Mouse (Mus musculus) lung, embryonic 15.5 days (tissue): ENCODE measurements around the gene Cacna2d3. TPM values are rescaled to one million over a fixed set of nuclear protein-coding genes. Genes with fewer than 3 reads are reported as not detected.

Experiments used
- ATAC-seq: fragments of 200-750 bp; cut with Nextera tagmentation; 2 replicates; pipeline ENCODE4 v1.8.0; 2017; ENCODE audit warnings: moderate number of reproducible peaks, borderline replicate concordance; ENCODE audit not compliant: low FRiP score, low TSS enrichment; ENCODE audit errors: extremely low read depth
- H3K27ac ChIP-seq: fragments of 300-500 bp; sonication (generic); 2 replicates; pipeline ENCODE4 v1.5.1; 2015; ENCODE audit warnings: moderate library complexity, mild to moderate bottlenecking, inconsistent platforms
- H3K27me3 ChIP-seq: fragments of 300-500 bp; sonication (generic); 2 replicates; pipeline ENCODE4 v1.6.1; 2015; ENCODE audit warnings: inconsistent platforms
- H3K36me3 ChIP-seq: fragments of 300-500 bp; sonication (generic); 2 replicates; pipeline ENCODE4 v1.6.1; 2015; ENCODE audit warnings: inconsistent platforms
- H3K4me1 ChIP-seq: fragments of 300-500 bp; sonication (generic); 2 replicates; pipeline ENCODE4 v1.6.1; 2015; ENCODE audit warnings: inconsistent platforms
- H3K4me2 ChIP-seq: fragments of 300-500 bp; sonication (generic); 2 replicates; pipeline ENCODE4 v1.6.1; 2015; ENCODE audit warnings: inconsistent platforms, mild to moderate bottlenecking, moderate library complexity
- H3K4me3 ChIP-seq: fragments of 300-500 bp; sonication (generic); 2 replicates; pipeline ENCODE4 v1.5.1; 2015; ENCODE audit warnings: mild to moderate bottlenecking, inconsistent platforms
- H3K9ac ChIP-seq: fragments of 300-500 bp; sonication (generic); 2 replicates; pipeline ENCODE4 v1.6.1; 2015; ENCODE audit warnings: inconsistent platforms
- H3K9me3 ChIP-seq: fragments of 300-500 bp; sonication (generic); 2 replicates; pipeline ENCODE4 v1.6.1; 2016; ENCODE audit warnings: inconsistent platforms
- WGBS: fragments of 180-500 bp; shearing (Covaris S2); methylation state at CpG from one replicate; pipeline ENCODE4 v1.1.7; 2015; 5-methylcytosine and 5-hydroxymethylcytosine counted together
- polyA plus RNA-seq: library from polyadenylated mRNA; unstranded; fragments of >200 nt; fragmentation: Nextera tagmentation; extraction: Ambion mirVana; gene quantifications from 2 replicates; pipeline ENCODE4 v1.2.1, GENCODE M21; 2015

The Cacna2d3 gene
- polyA plus RNA-seq, 1 experiment from 2014 or later, result 0.57 TPM

DNA sequence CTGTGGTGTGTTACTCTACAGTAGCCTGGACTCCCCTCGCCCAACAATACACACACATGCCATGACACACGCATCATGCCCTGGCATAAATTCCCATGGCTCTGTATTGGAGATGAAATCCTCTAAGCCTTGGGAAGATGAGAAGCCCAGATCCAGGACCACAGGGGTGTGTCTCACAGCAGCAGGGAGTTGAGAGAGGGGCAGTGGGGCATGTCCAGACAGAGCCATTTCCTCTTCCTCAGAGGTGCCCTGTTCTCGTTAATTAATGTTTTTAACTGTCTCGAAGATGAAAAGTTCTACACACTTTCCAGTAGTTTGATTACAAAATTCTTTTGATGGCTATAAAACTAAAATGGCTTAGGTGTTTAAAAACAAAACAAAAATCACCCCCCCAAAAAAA, 641.4 kb downstream of the Cacna2d3 start:
- no peak overlapping the region for H3K4me3 ChIP-seq
- H3K9me3 ChIP-seq, result no peaks in the 10 kb centered on the region
- H3K27ac ChIP-seq, result no peak overlapping the region
- H3K9ac ChIP-seq, result no peak overlapping the region
- no peak overlapping the region for H3K4me2 ChIP-seq
- WGBS, result 80% methylated on average over 4 of the region's 4 CpGs
- H3K4me1 ChIP-seq, result no peaks in the 10 kb centered on the region
- H3K36me3 ChIP-seq, result no peaks in the 10 kb centered on the region
- no peaks in the 10 kb centered on the region for H3K27me3 ChIP-seq
- ATAC-seq, result no peak

- no peak overlapping the region for H3K4me3 ChIP-seq
- no peaks in the 10 kb centered on the region for H3K4me1 ChIP-seq
- no peak overlapping the region for H3K4me2 ChIP-seq
- 63% methylated on average over 3 of the region's 3 CpGs for WGBS
- H3K36me3 ChIP-seq, result no peaks in the 10 kb centered on the region
- no peak for ATAC-seq
- no peak overlapping the region for H3K27ac ChIP-seq
- no peaks in the 10 kb centered on the region for H3K27me3 ChIP-seq
- no peak overlapping the region for H3K9ac ChIP-seq
- H3K9me3 ChIP-seq, result no peaks in the 10 kb centered on the region
Observed at GRCm38 (mm10) chr14:29077418-29077817, 644.2 kb downstream of the Cacna2d3 start.

- WGBS, result 73% methylated on average over 4 of the region's 4 CpGs
Observed at GRCm38 (mm10) chr14:29073747-29074146, 647.9 kb downstream of the Cacna2d3 start.

DNA sequence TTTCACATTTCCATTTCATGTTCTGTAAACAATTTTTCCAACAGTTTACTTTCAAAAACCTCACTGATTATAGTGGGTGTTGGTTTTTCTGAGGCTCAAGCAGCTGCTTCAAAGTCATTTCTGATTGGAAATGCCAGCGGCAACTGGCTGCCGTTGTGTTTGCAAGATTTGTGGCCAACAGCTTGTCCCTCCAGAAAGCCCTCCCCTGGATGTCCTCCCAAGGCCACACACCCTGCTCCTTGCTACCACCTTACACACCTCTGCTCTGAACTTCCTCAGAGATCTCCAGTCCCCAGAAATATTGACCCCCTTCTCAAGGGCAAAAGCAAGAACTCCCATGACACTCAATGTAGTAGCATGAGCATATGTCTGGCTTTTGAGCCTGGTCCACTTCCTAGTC, 659.0 kb downstream of the Cacna2d3 start:
- H3K4me3 ChIP-seq, result no peak overlapping the region
- no peak overlapping the region for H3K9ac ChIP-seq
- no peak overlapping the region for H3K4me2 ChIP-seq
- no peaks in the 10 kb centered on the region for H3K27me3 ChIP-seq
- H3K36me3 ChIP-seq, result no peaks in the 10 kb centered on the region
- no peaks in the 10 kb centered on the region for H3K4me1 ChIP-seq
- ATAC-seq, result no peak
- H3K9me3 ChIP-seq, result no peaks in the 10 kb centered on the region
- no peak overlapping the region for H3K27ac ChIP-seq
- 47% methylated on average over 2 of the region's 2 CpGs for WGBS

More at GRCm38 (mm10) chr14:29073747-29074146, 647.9 kb downstream of the Cacna2d3 start:
- Histone ChIP-seq H3K4me1 (no peaks in the 10 kb centered on the region), H3K27ac (no peak overlapping the region), H3K9ac (no peak overlapping the region), H3K4me3 (no peak overlapping the region), H3K27me3 (no peaks in the 10 kb centered on the region), H3K36me3 (no peaks in the 10 kb centered on the region), H3K9me3 (no peaks in the 10 kb centered on the region), H3K4me2 (no peak overlapping the region)
- ATAC-seq, result no peak

GRCm38 (mm10) chr14:29061491-29061890, 660.2 kb downstream of the Cacna2d3 start:
- no peak for ATAC-seq
- Histone ChIP-seq H3K4me3 (no peak overlapping the region), H3K9ac (no peak overlapping the region), H3K4me1 (no peaks in the 10 kb centered on the region), H3K9me3 (no peaks in the 10 kb centered on the region), H3K27me3 (no peaks in the 10 kb centered on the region), H3K36me3 (no peaks in the 10 kb centered on the region), H3K27ac (no peak overlapping the region), H3K4me2 (no peak overlapping the region)
- WGBS, result 76% methylated on average over 1 of the region's 1 CpGs

DNA sequence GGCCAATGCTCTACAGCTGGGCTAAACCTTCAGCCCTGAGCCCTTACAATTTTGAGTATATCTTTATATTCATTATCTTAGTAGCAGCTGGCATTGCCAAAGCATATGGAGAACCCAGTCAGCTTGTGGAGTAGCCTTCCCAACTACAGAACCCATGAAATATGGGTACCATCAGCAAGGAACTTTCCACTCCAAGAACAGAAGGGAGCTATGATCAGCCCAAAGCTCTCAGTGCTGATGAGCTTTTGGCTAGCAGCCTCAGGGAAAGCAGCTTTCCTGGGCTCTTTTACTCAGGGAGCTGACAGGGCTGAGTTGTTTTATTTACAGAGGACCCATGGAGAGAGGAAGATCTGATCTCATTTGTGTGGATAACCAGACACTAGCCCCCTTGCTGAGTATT, 661.0 kb downstream of the Cacna2d3 start:
- H3K27ac ChIP-seq, result no peak overlapping the region
- H3K4me1 ChIP-seq, result no peaks in the 10 kb centered on the region
- no peak overlapping the region for H3K4me3 ChIP-seq
- H3K27me3 ChIP-seq, result no peaks in the 10 kb centered on the region
- H3K4me2 ChIP-seq, result no peak overlapping the region
- no peaks in the 10 kb centered on the region for H3K9me3 ChIP-seq
- H3K36me3 ChIP-seq, result no peaks in the 10 kb centered on the region
- no peak for ATAC-seq
- no peak overlapping the region for H3K9ac ChIP-seq

GRCm38 (mm10) chr14:29051951-29052835, 669.5 kb downstream of the Cacna2d3 start:
- Histone ChIP-seq H3K9me3 (no peaks in the 10 kb centered on the region), H3K4me3 (no peak overlapping the region), H3K4me2 (no peak overlapping the region), H3K36me3 (no peaks in the 10 kb centered on the region), H3K27ac (no peak overlapping the region), H3K27me3 (no peaks in the 10 kb centered on the region), H3K4me1 (no peaks in the 10 kb centered on the region), H3K9ac (no peak overlapping the region)
- ATAC-seq, result no peak
- 22% methylated on average over 16 of the region's 16 CpGs for WGBS

DNA sequence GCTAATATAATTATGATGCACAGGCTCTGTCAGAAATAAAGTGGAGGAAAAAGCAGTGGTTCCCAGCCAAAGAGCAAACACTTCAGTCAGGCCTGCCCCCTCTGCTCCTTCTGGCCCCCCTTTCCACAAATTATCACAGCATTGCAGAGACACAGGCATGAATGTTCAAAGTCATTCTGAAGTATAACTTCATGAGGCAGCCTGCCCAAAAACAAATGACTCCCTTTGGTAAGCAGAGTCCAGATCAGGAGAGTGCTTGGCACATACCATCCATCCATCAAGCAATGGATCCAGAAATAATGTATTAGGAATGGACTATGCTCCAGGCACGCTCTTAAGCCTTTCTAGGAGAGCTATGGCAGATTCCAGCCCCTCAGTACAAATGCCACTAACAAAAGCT, 679.3 kb downstream of the Cacna2d3 start:
- Histone ChIP-seq H3K9ac (no peak overlapping the region), H3K36me3 (no peaks in the 10 kb centered on the region), H3K4me3 (no peak overlapping the region), H3K4me1 (0 out of 2 replicates have a peak, but pooled peaks cover 6% of the 10 kb centered on the region), H3K27ac (no peak overlapping the region), H3K27me3 (no peaks in the 10 kb centered on the region), H3K9me3 (no peaks in the 10 kb centered on the region), H3K4me2 (no peak overlapping the region)
- WGBS, result 67% methylated on average over 1 of the region's 1 CpGs
- no peak for ATAC-seq

- Histone ChIP-seq H3K4me2 (no peak overlapping the region), H3K27me3 (no peaks in the 10 kb centered on the region), H3K27ac (no peak overlapping the region), H3K4me1 (0 out of 2 replicates have a peak, but pooled peaks cover 6% of the 10 kb centered on the region), H3K4me3 (no peak overlapping the region), H3K36me3 (no peaks in the 10 kb centered on the region), H3K9ac (no peak overlapping the region), H3K9me3 (no peaks in the 10 kb centered on the region)
- ATAC-seq, result no peak
- 76% methylated on average over 1 of the region's 1 CpGs for whole genome bisulfite sequencing
Observed at GRCm38 (mm10) chr14:29041498-29041897, 680.2 kb downstream of the Cacna2d3 start.

DNA sequence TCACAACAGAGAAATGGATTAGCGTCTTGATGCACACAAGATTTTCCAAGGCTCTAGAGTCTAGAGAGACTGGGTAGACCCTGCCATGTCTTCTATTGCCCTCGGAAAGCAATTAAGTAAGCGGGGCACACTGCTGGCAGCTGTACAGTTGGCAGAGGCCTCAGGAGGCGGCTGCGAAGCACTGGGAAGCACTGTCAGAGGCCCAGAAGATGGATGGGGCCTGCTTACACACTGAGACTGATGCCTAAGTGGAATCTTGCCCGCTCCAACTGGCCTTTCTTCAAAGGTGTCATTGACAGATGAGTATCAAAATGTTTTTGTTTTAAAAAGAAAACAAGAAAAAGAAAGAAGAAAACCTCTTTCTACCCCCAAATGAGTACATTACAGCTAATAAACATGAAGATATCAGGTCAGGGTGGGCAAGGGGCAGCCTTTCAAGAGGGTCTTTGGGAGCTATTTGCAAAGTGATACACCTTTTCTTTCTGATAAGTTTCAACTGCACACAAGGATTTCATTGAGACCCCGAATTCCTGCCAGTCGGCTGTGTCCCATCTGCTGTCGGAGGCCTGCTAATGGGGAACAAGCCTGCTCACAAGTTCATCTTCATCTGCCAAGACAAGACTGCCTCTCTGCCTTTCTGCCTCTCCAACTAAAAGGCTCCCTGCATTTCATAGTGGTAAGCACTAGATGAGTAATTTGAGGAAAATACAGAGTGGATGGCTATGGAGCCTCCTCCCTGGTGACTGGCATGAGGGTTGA, 680.9 kb downstream of the Cacna2d3 start:
- H3K4me2 ChIP-seq, result no peak overlapping the region
- H3K27ac ChIP-seq, result no peak overlapping the region
- H3K4me1 ChIP-seq, result 0 out of 2 replicates have a peak, but pooled peaks cover 6% of the 10 kb centered on the region
- 36% methylated on average over 9 of the region's 9 CpGs for WGBS
- ATAC-seq, result no peak
- H3K9me3 ChIP-seq, result no peaks in the 10 kb centered on the region
- H3K36me3 ChIP-seq, result no peaks in the 10 kb centered on the region
- no peak overlapping the region for H3K4me3 ChIP-seq
- H3K27me3 ChIP-seq, result no peaks in the 10 kb centered on the region
- H3K9ac ChIP-seq, result no peak overlapping the region

DNA sequence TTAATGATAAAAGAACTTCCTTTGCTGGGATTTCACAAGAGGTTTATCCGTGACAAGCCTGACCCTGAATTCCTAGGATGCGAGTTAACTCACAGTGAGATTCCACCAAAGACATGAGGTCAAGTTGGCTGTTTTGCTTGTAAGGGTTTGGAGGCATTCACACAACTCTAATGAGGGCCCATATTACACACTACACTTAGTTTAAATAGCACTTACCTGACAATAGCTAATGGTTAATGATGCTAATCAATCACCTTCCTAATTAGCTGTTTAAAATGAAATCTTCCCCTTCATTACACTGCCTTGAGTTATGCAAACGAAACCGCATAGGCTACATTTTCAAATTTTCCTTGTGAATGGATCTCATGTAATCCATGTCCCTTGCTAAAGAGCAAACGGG, 683.4 kb downstream of the Cacna2d3 start:
- no peak overlapping the region for H3K4me2 ChIP-seq
- 64% methylated on average over 5 of the region's 5 CpGs for WGBS
- no peaks in the 10 kb centered on the region for H3K9me3 ChIP-seq
- H3K36me3 ChIP-seq, result no peaks in the 10 kb centered on the region
- no peaks in the 10 kb centered on the region for H3K27me3 ChIP-seq
- no peak for ATAC-seq
- no peak overlapping the region for H3K4me3 ChIP-seq
- 0 out of 2 replicates have a peak, but pooled peaks cover 6% of the 10 kb centered on the region for H3K4me1 ChIP-seq
- H3K27ac ChIP-seq, result no peak overlapping the region
- no peak overlapping the region for H3K9ac ChIP-seq

DNA sequence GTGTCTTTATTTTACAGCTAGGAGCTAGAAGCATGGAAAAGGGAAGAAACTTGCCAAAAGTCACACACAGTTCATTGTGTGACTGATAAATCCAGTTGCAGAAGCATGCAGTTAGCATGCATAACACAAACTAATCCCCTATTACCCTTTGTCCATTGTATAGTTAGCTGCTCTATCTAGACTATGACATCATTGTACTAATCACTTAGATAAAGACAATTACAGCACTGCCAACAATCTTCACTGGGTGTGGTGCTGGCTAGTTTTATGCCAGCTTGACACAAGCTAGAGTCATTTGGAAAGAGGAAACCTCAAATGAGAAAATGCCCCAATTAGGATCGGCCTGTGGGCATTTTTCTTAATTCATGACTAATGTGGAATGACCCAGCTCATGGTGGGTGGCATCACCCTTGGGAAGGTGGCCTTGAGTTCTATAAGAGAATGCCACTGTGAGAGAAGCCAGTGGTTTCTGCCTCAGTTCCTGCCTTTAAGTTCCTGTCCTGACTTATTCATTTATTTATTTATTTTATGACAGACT, 689.7 kb downstream of the Cacna2d3 start:
- H3K4me2 ChIP-seq, result no peak overlapping the region
- H3K9ac ChIP-seq, result no peak overlapping the region
- 79% methylated on average over 1 of the region's 1 CpGs for WGBS
- H3K36me3 ChIP-seq, result no peaks in the 10 kb centered on the region
- no peaks in the 10 kb centered on the region for H3K27me3 ChIP-seq
- H3K27ac ChIP-seq, result no peak overlapping the region
- H3K9me3 ChIP-seq, result no peaks in the 10 kb centered on the region
- H3K4me3 ChIP-seq, result no peak overlapping the region
- no peak for ATAC-seq
- H3K4me1 ChIP-seq, result no peaks in the 10 kb centered on the region
